In genomic region chr2:73585347-73585831, GRCm38 (mm10) we compare ENCODE assay signal across 8 mouse cellular contexts. TPM values are rescaled to one million over a fixed set of nuclear protein-coding genes. Genes with fewer than 3 reads are reported as not detected.
DNase-seq lines count a peak whose midpoint lies in the region; ATAC-seq and TF ChIP-seq lines count a peak whose summit lies in the region.

No protein-coding gene starts in this region.

- H3K4me3 ChIP-seq in lung, embryonic 14.5 days (ENCODE audit: low read depth, low read length), result peak overlapping the region; percentile 43
- H3K4me3 ChIP-seq in heart, embryonic 13.5 days, result peak overlapping the region; percentile 56
- peak overlapping the region; percentile 47 for H3K4me3 ChIP-seq in myocyte

- peak overlapping the region; percentile 54; the same call in 1 of the 2 replicates for H3K27ac ChIP-seq in lung, embryonic 14.5 days (ENCODE audit: low read depth)
- 0 out of 2 replicates have a peak overlapping the region, but pooled peaks have one; percentile 37 for H3K27ac ChIP-seq in heart, embryonic 13.5 days (replicated peaks)

- no peak overlapping the region for H3ac ChIP-seq in myocyte (ENCODE audit: control insufficient read depth, insufficient read length)

- no peaks in the 10 kb centered on the region for H3K36me3 ChIP-seq in lung, embryonic 14.5 days (ENCODE audit: insufficient read depth)
- no peaks in the 10 kb centered on the region for H3K36me3 ChIP-seq in heart, embryonic 13.5 days
- no peaks in the 10 kb centered on the region for H3K36me3 ChIP-seq in myocyte (ENCODE audit: control insufficient read depth, insufficient read depth)

- TF ChIP-seq POLR2A in brain, embryonic 14.5 days (IDR thresholded peaks at IDR 0.05; ENCODE audit: borderline replicate concordance, extremely low read depth, insufficient read depth, insufficient read length, poor library complexity, severe bottlenecking), result no peak
- TF ChIP-seq POLR2A in myocyte (IDR thresholded peaks at IDR 0.05; ENCODE audit: insufficient read length, low read depth), result peak; percentile 27

- ATAC-seq in lung, embryonic 14.5 days (ENCODE audit: insufficient read depth), result 0 out of 2 replicates have a peak, but pooled peaks have one; percentile 11
- ATAC-seq in heart, embryonic 13.5 days (ENCODE audit: extremely low read depth, insufficient number of reproducible peaks, low FRiP score, low TSS enrichment), result no peak
- ATAC-seq in erythroid progenitor cell, adult 5-6 weeks (replicated peaks; ENCODE audit: low FRiP score, poor library complexity, severe bottlenecking), result no peak

- no peaks in the 10 kb centered on the region for H3K27me3 ChIP-seq in lung, embryonic 14.5 days (ENCODE audit: insufficient read depth, low read length)
- H3K27me3 ChIP-seq in heart, embryonic 13.5 days (replicated peaks), result peaks cover 5% of the 10 kb centered on the region; the same call in 1 of the 2 replicates
- H3K27me3 ChIP-seq in myocyte (ENCODE audit: control insufficient read depth, insufficient read depth, insufficient read length), result no peaks in the 10 kb centered on the region

- H3K9me3 ChIP-seq in lung, embryonic 14.5 days (ENCODE audit: low read depth, low read length), result no peaks in the 10 kb centered on the region
- no peaks in the 10 kb centered on the region for H3K9me3 ChIP-seq in heart, embryonic 13.5 days

- H3K9ac ChIP-seq in lung, embryonic 14.5 days, result peak overlapping the region; percentile 45
- H3K9ac ChIP-seq in heart, embryonic 13.5 days, result peak overlapping the region; percentile 78

- peak overlapping the region; percentile 87 for H3K4me2 ChIP-seq in lung, embryonic 14.5 days
- H3K4me2 ChIP-seq in heart, embryonic 13.5 days, result peak overlapping the region; percentile 80
- peak overlapping the region; percentile 93 for H3K4me2 ChIP-seq in myocyte (ENCODE audit: low read depth)

- H3K79me2 ChIP-seq in myocyte (ENCODE audit: control insufficient read depth, insufficient read depth), result no peaks in the 10 kb centered on the region

- H3K4me1 ChIP-seq in lung, embryonic 14.5 days (ENCODE audit: insufficient read depth), result peaks cover 13% of the 10 kb centered on the region; the same call in 1 of the 2 replicates
- peaks cover 48% of the 10 kb centered on the region for H3K4me1 ChIP-seq in heart, embryonic 13.5 days

- peak; percentile 69 for DNase-seq in lung, embryonic 14.5 days
- no peak for DNase-seq in lung, postnatal 4 days
- DNase-seq in brain, embryonic 14.5 days (ENCODE audit: low read depth), result peak; percentile 26
- peak; percentile 49 for DNase-seq in kidney, postnatal 14 days
- DNase-seq in ovary, postnatal 36 days (ENCODE audit: low spot score), result no peak

- 13% methylated on average over 12 of the region's 12 CpGs for WGBS in lung, embryonic 14.5 days
- 14% methylated on average over 12 of the region's 12 CpGs for WGBS in heart, embryonic 13.5 days

- no peak for TF ChIP-seq CTCF in lung, embryonic 14.5 days (IDR thresholded peaks at IDR 0.05; ENCODE audit: low read depth)
- no peak for TF ChIP-seq CTCF in brain, embryonic 14.5 days (IDR thresholded peaks at IDR 0.05; ENCODE audit: borderline replicate concordance, extremely low read depth, insufficient read depth, insufficient read length)

TF ChIP-seq in myocyte, 11 proteins besides CTCF, POLR2A, EP300 and RAD21:
- TF ChIP-seq CEBPB (IDR thresholded peaks at IDR 0.05; ENCODE audit: insufficient read depth, poor library complexity, severe bottlenecking) (no peak), POLR2AphosphoS2 (IDR thresholded peaks at IDR 0.05; ENCODE audit: insufficient read length, low read depth) (peak; percentile 39)

RNA-seq across cellular contexts. Expression of gene Chrna1, which starts 5.3 kb away (rescaled TPM):
- polyA plus RNA-seq in lung, embryonic 14.5 days (2014; fragmentation: Nextera tagmentation; extraction: Ambion mirVana), result 0.05 and 0.26 TPM in 2 replicates
- polyA plus RNA-seq in brain, embryonic 14.5 days (2012; rRNA removed), result 0.12 and 0.13 TPM in 2 replicates
- polyA plus RNA-seq in heart, embryonic 13.5 days (2015; fragmentation: Nextera tagmentation; extraction: Ambion mirVana), result 0.15 and 0.37 TPM in 2 replicates
- 391 TPM for polyA plus RNA-seq in myocyte (2012; fragmentation: generic; extraction: Trizol)
- total RNA-seq in erythroid progenitor cell, adult 5-6 weeks (2015; ENCODE audit: low replicate concordance), result 0.84 and 1.4 TPM in 2 replicates
- total RNA-seq in erythroid progenitor cell, adult 5-6 weeks (2017; ENCODE audit: low replicate concordance), result not detected in 2 replicates

RNA-seq across cellular contexts. Expression of gene Wipf1, which starts 55.9 kb away (rescaled TPM):
- 14.8 and 15.8 TPM in 2 replicates for polyA plus RNA-seq in lung, embryonic 14.5 days (2014; fragmentation: Nextera tagmentation; extraction: Ambion mirVana)
- polyA plus RNA-seq in brain, embryonic 14.5 days (2012; rRNA removed), result 2.8 and 3.8 TPM in 2 replicates
- polyA plus RNA-seq in heart, embryonic 13.5 days (2015; fragmentation: Nextera tagmentation; extraction: Ambion mirVana), result 4.0 and 5.0 TPM in 2 replicates
- polyA plus RNA-seq in myocyte (2012; fragmentation: generic; extraction: Trizol), result 13.7 TPM
- 12.6 and 13.3 TPM in 2 replicates for total RNA-seq in erythroid progenitor cell, adult 5-6 weeks (2015; ENCODE audit: low replicate concordance)
- 3.6 and 3.7 TPM in 2 replicates for total RNA-seq in erythroid progenitor cell, adult 5-6 weeks (2017; ENCODE audit: low replicate concordance)

Comparison
In these comparisons a context has a peak if more than half of its experiments do, and no peak if none do; other contexts are left out.
1. DNase-seq: peak in lung, embryonic 14.5 days (single experiment), brain, embryonic 14.5 days (single experiment) and kidney, postnatal 14 days (single experiment); none in lung, postnatal 4 days (0 of 2) and ovary, postnatal 36 days (single experiment).
2. RNA of gene Chrna1, which starts 5.3 kb away (polyA plus RNA-seq): 391 TPM in myocyte (single experiment); 0.05 to 0.26 TPM in lung, embryonic 14.5 days, 0.15 to 0.37 TPM in heart, embryonic 13.5 days and 0.12 to 0.13 TPM in brain, embryonic 14.5 days; every median in the first group is over 100 times any median in the second.
3. Peak in every context shown above with its lines, with median percentiles within 50 percentile points of each other: H3K4me2 ChIP-seq and H3K4me3 ChIP-seq.